ENCODE assay signal across 8 mouse cellular contexts in genomic region chr9:61906912-61907311, GRCm38 (mm10). TPM values are rescaled to one million over a fixed set of nuclear protein-coding genes. Genes with fewer than 3 reads are reported as not detected.
DNase-seq lines count a peak whose midpoint lies in the region.

No protein-coding gene starts in this region.

- intact Hi-C loops in heart, postnatal 10 days (cut with DNase I) = no loop called here

- DNase-seq in heart, postnatal 10 days = peak; percentile 31 to 59
- no peak for DNase-seq in heart, adult 8-10 months (ENCODE audit: low spot score)
- DNase-seq in B cell, adult 2 months = peak; percentile 62
- peak; percentile 47 for DNase-seq in T-cell, adult 2 months (ENCODE audit: low spot score)
- DNase-seq in kidney, postnatal 10 days = peak; percentile 60
- DNase-seq in naive thymus-derived CD4-positive, alpha-beta T cell, adult 2 months (ENCODE audit: low read depth) = peak; percentile 72
- no peak for DNase-seq in MN1 (ENCODE audit: low spot score)
- no peak for DNase-seq in cerebellum, adult 11-12 months

RNA-seq across cellular contexts. Expression of gene Rplp1, which starts 7.4 kb away (rescaled TPM):
- total RNA-seq in heart, postnatal 10 days (2021) = 1,000 to 10,000 TPM; 1,715 to 1,777 TPM
- total RNA-seq in heart, adult 8-10 months (2022) = 1,000 to 10,000 TPM; 1,398 to 1,706 (median 1,515) TPM

RNA-seq across cellular contexts. Expression of gene Kif23, which starts 39.7 kb away (rescaled TPM):
- total RNA-seq in heart, postnatal 10 days (2021) = 10 to 100 TPM; 22.9 to 28.4 TPM
- total RNA-seq in heart, adult 8-10 months (2022) = 1 to 10 TPM in 3 of 4 experiments, under 1 TPM in 1; 0.56 to 2.3 (median 1.4) TPM

Comparison
In these comparisons a context has a peak if more than half of its experiments do, and no peak if none do; other contexts are left out.
1. DNase-seq: peak in heart, postnatal 10 days (2 of 2), B cell, adult 2 months (2 of 2), T-cell, adult 2 months (single experiment), kidney, postnatal 10 days (single experiment) and naive thymus-derived CD4-positive, alpha-beta T cell, adult 2 months (single experiment); none in heart, adult 8-10 months (single experiment), MN1 (single experiment) and cerebellum, adult 11-12 months (single experiment).
2. RNA of gene Kif23, which starts 39.7 kb away (total RNA-seq): 22.9 to 28.4 TPM in heart, postnatal 10 days; 0.56 to 2.3 TPM in heart, adult 8-10 months; every median in the first group is over 4 times any median in the second.